Mouse (Mus musculus) bone marrow, adult 2 months (tissue): ENCODE measurements around the gene Gpc5.

Experiments
- CTCF ChIP-seq: fragments of 200-500 bp; IDR thresholded peaks from 2 replicates; pipeline ENCODE4 v1.5.1; 2011; ENCODE audit warnings: low read length, control low read depth; ENCODE audit not compliant: control insufficient read depth, insufficient read depth
- POLR2A ChIP-seq: fragments of 200-500 bp; IDR thresholded peaks from 2 replicates; pipeline ENCODE4 v1.6.1; 2011; ENCODE audit warnings: low read depth, mild to moderate bottlenecking, control low read depth, low read length, borderline replicate concordance; ENCODE audit not compliant: control insufficient read depth

GRCm38 (mm10) chr14:115804751-115805150 lies 712.7 kb downstream of the Gpc5 start:
- TF ChIP-seq POLR2A (no peak), CTCF (no peak)
